Mouse (Mus musculus) intestine, embryonic 15.5 days (tissue): ENCODE results near the gene Isyna1. TPM values are rescaled to one million over a fixed set of nuclear protein-coding genes. Genes with fewer than 3 reads are reported as not detected.

Experiments used
- ATAC-seq: fragments of 200-750 bp; cut with Nextera tagmentation; 2 replicates; pipeline ENCODE4 v1.8.0; 2017; ENCODE audit warnings: moderate TSS enrichment, moderate library complexity
- H3K27ac ChIP-seq: fragments of 300-500 bp; sonication (generic); 2 replicates; pipeline ENCODE4 v1.5.1; 2015; ENCODE audit warnings: mild to moderate bottlenecking, inconsistent platforms
- H3K27me3 ChIP-seq: fragments of 300-500 bp; sonication (generic); replicated peaks from 2 replicates; pipeline ENCODE4 v1.6.1; 2015; ENCODE audit warnings: inconsistent platforms
- H3K36me3 ChIP-seq: fragments of 300-500 bp; sonication (generic); 2 replicates; pipeline ENCODE4 v1.6.1; 2015; ENCODE audit warnings: inconsistent platforms
- H3K4me1 ChIP-seq: fragments of 300-500 bp; sonication (generic); replicated peaks from 2 replicates; pipeline ENCODE4 v1.6.1; 2015; ENCODE audit warnings: inconsistent platforms
- H3K4me2 ChIP-seq: fragments of 300-500 bp; sonication (generic); replicated peaks from 2 replicates; pipeline ENCODE4 v1.6.1; 2015; ENCODE audit warnings: mild to moderate bottlenecking, inconsistent platforms
- H3K4me3 ChIP-seq: fragments of 300-500 bp; sonication (generic); replicated peaks from 2 replicates; pipeline ENCODE4 v1.5.1; 2015; ENCODE audit warnings: inconsistent platforms
- H3K9ac ChIP-seq: fragments of 300-500 bp; sonication (generic); 2 replicates; pipeline ENCODE4 v1.6.1; 2015; ENCODE audit warnings: inconsistent platforms
- H3K9me3 ChIP-seq: fragments of 300-500 bp; sonication (generic); 2 replicates; pipeline ENCODE4 v1.6.1; 2016; ENCODE audit warnings: inconsistent platforms
- WGBS: fragments of 180-500 bp; shearing (Covaris S2); methylation state at CpG from one replicate; pipeline ENCODE4 v1.1.7; 2015; 5-methylcytosine and 5-hydroxymethylcytosine counted together
- polyA plus RNA-seq: library from polyadenylated mRNA; unstranded; fragments of >200 nt; fragmentation: Nextera tagmentation; extraction: Ambion mirVana; gene quantifications from 2 replicates; pipeline ENCODE4 v1.2.1, GENCODE M21; 2015

Gene Isyna1
- polyA plus RNA-seq, 1 experiment from 2014 or later = 123 TPM

DNA sequence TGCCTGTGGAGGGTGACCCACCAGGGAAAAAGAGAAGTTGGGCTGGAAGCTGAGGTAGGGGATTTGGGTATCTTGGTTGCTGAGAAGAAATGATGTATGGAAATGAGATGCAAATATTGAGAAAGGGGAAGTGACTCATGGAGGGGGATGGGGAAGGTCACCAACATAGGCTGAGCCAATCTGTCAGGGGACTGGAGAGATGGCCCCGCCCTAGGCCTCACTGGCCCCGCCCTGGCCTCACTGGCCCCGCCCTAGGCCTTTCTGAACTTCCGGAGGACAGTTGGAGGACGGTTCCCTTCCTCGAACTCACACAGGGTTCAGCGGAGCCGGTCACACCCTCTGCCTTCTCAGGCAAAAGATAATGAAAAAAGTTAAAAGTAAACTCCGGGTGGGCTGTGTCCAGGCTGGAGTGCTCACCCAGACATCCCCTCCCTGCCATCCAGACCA lies 24.7 kb downstream of the Isyna1 start:
- Histone ChIP-seq H3K4me1 (no peaks in the 10 kb centered on the region; the same call in 1 of the 2 replicates), H3K27me3 (no peaks in the 10 kb centered on the region), H3K9me3 (no peaks in the 10 kb centered on the region), H3K9ac (no peak overlapping the region), H3K4me3 (no peak overlapping the region), H3K36me3 (no peaks in the 10 kb centered on the region), H3K4me2 (no peak overlapping the region), H3K27ac (no peak overlapping the region)
- peak; percentile 89 for ATAC-seq
- 34% methylated on average over 9 of the region's 9 CpGs for WGBS

DNA sequence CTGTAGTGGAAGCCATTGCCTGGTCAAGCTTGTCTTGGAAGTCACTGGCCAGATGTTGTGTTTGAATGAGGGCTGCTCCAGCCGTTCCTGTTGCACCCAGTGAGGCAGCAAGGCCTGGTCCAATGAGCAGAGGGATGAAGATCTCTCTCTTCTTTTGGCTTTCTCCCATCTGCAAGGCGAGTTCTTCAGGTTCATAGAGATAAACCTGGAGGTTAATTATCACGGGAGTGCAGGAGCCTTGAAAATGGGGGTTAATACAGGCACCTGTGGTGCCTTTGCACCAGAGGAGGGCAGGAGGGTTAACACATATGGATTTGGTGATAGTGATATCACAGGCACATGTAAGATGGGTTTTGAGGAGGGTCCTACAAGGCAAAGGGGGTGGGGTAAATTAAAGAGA lies 28.0 kb downstream of the Isyna1 start:
- no peak overlapping the region for H3K4me3 ChIP-seq
- no peak overlapping the region for H3K27ac ChIP-seq
- ATAC-seq = no peak
- no peak overlapping the region for H3K4me2 ChIP-seq
- no peaks in the 10 kb centered on the region for H3K9me3 ChIP-seq
- H3K27me3 ChIP-seq = no peaks in the 10 kb centered on the region
- H3K36me3 ChIP-seq = no peaks in the 10 kb centered on the region
- H3K9ac ChIP-seq = no peak overlapping the region
- H3K4me1 ChIP-seq = no peaks in the 10 kb centered on the region; the same call in 1 of the 2 replicates
- 41% methylated on average over 3 of the region's 3 CpGs for WGBS

- Histone ChIP-seq H3K4me1 (peaks cover 7% of the 10 kb centered on the region; the same call in 1 of the 2 replicates), H3K4me2 (no peak overlapping the region), H3K36me3 (no peaks in the 10 kb centered on the region), H3K27ac (no peak overlapping the region), H3K4me3 (no peak overlapping the region), H3K27me3 (no peaks in the 10 kb centered on the region), H3K9me3 (no peaks in the 10 kb centered on the region), H3K9ac (no peak overlapping the region)
- no peak for ATAC-seq
- WGBS = 15% methylated on average over 5 of the region's 5 CpGs
These were observed 30.9 kb downstream of the Isyna1 start for GRCm38 (mm10) chr8:70625104-70625503.

DNA sequence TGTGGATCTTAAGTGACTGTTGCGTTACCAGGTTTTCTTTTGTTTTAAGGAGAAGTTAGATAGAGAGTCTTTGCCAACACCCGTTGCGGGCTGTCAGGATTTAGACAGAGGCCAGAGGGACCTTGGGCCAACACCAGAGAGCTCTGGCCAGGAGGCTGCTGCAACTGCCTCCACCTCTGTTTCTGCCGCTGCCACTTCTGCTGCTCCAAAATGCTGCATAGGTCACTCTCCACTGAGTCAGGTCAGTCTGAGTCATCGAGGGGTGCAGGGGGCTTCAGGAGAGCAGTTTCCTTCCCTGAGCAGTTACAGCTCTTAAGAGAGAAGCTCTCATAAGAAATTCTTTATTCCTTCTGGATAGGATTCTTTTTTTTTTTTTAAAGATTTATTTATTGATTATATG lies 32.9 kb downstream of the Isyna1 start:
- Histone ChIP-seq H3K9ac (no peak overlapping the region), H3K27ac (no peak overlapping the region), H3K27me3 (no peaks in the 10 kb centered on the region), H3K36me3 (no peaks in the 10 kb centered on the region), H3K4me2 (no peak overlapping the region), H3K9me3 (no peaks in the 10 kb centered on the region), H3K4me1 (peaks cover 26% of the 10 kb centered on the region), H3K4me3 (no peak overlapping the region)
- 87% methylated on average over 5 of the region's 5 CpGs for WGBS
- no peak for ATAC-seq

GRCm38 (mm10) chr8:70628986-70629490 lies 34.9 kb downstream of the Isyna1 start:
- Histone ChIP-seq H3K9me3 (no peaks in the 10 kb centered on the region), H3K9ac (no peak overlapping the region), H3K36me3 (no peaks in the 10 kb centered on the region), H3K4me3 (no peak overlapping the region; the same call in 1 of the 2 replicates), H3K4me2 (peak overlapping the region; percentile 84), H3K27ac (no peak overlapping the region), H3K4me1 (peaks cover 35% of the 10 kb centered on the region), H3K27me3 (no peaks in the 10 kb centered on the region)
- WGBS = 58% methylated on average over 7 of the region's 7 CpGs
- no peak for ATAC-seq

DNA sequence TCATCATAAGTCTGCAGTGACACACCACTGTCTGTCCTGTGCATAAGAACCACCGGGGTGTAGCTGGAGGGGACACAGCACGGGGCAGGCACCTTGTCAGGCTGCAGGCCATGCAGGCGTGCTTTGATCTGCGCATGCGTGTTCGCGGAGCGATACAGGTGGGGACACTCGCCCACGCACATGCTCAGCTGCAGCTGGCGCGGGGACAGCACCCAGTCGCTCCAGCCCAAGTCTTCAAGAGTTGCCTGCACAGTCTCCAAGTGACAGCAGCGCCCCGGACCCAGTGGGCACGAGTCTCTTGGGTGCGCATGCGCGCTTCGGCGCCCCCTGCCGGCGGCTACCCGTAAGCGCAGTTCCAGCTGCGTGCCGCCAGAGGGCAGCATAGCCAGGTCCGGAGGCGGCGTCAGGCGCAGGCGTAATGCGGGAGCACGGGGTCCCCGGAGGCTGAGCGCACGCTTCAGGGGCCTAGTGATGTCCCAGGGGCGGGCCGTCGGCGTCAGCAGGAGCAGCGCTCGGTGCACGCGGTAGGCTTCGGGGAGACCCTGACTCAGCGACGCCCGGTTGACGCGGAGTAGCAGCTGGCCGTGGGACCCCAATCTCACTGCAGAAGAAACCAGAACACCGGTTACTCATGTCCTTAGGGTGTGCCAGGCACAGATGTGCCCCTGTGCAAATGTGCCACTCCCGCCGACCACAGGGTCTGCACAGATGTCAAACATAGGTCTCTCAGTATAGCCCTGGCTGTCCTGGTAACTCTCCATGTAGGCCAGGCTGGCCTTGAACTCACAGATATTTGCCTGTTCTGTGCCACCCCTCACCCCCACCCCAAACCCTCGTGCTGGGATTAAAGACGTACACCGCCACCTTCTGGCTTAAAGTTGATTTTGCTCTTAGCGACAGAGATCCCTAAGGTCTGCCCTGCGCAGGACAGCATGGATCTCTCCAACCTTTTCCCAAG lies 35.7 kb downstream of the Isyna1 start:
- Histone ChIP-seq H3K27me3 (no peaks in the 10 kb centered on the region), H3K4me2 (peak overlapping the region; percentile 84), H3K4me3 (peak overlapping the region; percentile 49), H3K36me3 (no peaks in the 10 kb centered on the region), H3K4me1 (peaks cover 38% of the 10 kb centered on the region), H3K9ac (peak overlapping the region; percentile 51), H3K27ac (peak overlapping the region; percentile 61; the same call in 1 of the 2 replicates), H3K9me3 (no peaks in the 10 kb centered on the region)
- ATAC-seq = peak; percentile 90
- under 1% methylated on average over 60 of the region's 60 CpGs for WGBS

DNA sequence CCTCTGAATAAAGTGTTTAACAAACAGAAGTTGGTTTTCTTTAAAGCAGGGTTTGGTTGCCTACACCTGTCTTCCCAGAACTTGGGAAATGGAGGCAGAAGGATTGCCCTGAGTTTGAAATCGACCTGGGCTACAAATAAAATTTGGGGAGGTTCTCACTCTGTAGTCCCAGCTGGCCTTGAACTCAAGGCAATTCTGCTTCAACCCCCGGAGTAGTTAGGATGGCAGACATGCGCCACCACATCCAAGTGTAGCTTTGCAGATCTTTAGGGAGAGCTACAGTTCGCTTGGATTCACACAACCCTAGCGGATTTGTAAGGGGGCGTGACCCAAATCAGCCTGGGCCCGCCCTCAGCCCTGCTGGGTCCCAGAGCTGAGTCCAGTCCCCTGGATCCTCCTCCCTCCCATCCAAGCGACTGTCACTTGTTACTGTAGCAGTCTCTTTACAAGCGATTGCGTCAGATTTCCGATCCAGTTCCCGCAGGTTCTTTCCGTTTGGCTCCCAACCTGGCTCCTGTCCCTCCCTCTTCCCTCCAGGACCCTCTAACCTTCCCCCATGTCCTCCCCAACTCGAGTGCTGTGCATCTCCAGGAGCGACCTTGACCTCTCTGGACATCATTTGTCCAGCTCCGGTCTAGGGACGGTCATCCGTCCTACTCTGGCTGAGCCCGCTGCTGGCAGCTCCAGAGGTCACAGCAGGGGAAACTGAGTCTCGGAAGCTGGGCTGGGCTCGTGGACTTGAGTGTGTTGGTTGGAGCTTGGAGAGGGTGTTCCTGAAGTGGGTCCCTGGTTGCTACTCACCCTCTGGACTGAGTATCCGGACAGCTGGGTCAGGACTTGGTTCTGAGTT lies 36.6 kb downstream of the Isyna1 start:
- Histone ChIP-seq H3K4me2 (peak overlapping the region; percentile 84), H3K9me3 (no peaks in the 10 kb centered on the region), H3K27me3 (no peaks in the 10 kb centered on the region), H3K9ac (peak overlapping the region; percentile 17; the same call in 1 of the 2 replicates), H3K36me3 (no peaks in the 10 kb centered on the region), H3K4me3 (peak overlapping the region; percentile 22), H3K27ac (peak overlapping the region; percentile 59), H3K4me1 (peaks cover 43% of the 10 kb centered on the region)
- WGBS = 15% methylated on average over 22 of the region's 22 CpGs
- peak; percentile 60 for ATAC-seq

DNA sequence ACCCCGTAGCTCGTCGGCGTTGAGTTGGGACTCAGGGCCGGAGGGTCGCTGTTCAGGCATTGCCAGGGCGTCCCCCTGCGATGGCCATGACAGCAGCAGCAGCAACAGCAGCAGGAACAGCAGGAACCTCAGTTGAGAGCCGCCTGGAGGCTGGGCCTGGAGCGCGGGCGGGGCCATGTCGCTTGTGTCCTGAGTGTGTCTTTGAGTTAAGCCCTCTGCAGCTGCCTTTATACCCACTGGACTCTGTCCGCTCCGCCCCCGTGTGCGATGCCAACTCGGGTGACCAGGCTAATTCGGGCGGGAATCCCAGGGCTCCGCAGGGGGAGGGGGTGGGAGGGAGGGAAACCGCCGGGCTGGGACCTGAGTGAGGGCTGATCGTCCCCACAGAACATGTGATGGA lies 37.3 kb downstream of the Isyna1 start:
- Histone ChIP-seq H3K36me3 (no peaks in the 10 kb centered on the region), H3K4me1 (peaks cover 43% of the 10 kb centered on the region), H3K27me3 (no peaks in the 10 kb centered on the region), H3K27ac (peak overlapping the region; percentile 59; the same call in 1 of the 2 replicates), H3K4me2 (peak overlapping the region; percentile 84), H3K9ac (peak overlapping the region; percentile 17), H3K4me3 (peak overlapping the region; percentile 22), H3K9me3 (no peaks in the 10 kb centered on the region)
- ATAC-seq = peak; percentile 18
- WGBS = 13% methylated on average over 24 of the region's 24 CpGs

DNA sequence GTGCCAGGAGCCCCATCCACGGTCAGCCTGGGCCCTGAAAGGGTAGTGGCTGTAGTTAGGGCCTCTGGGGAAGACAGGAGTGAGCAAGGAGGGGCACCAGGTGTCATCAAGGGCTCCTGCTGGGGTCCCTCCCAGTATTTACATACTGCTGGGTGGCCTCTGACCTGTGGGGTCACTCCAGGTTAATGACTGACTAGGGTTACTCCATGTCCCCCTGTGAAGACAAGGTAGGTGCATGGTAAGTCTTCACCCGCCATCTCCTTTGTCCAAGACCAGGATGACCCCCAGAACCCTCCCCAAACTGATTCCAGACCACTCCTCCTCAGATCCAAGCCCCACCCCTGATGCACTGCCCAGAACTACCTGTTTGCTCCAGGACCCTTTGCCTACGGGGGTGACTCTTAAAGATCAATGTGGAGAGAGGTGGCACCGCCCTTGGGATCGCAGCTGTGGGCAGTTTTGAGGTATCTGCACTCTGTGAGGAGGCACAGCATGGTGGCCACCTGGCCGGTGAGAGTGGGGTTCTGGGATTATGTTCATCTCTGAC lies 38.2 kb downstream of the Isyna1 start, which contains the start of gene Gdf15:
Gene Gdf15, minus strand, starts transcription at position 111 of the 547 bp plus-strand sequence.
- peaks cover 43% of the 10 kb centered on the region for H3K4me1 ChIP-seq
- no peaks in the 10 kb centered on the region for H3K9me3 ChIP-seq
- no peaks in the 10 kb centered on the region for H3K27me3 ChIP-seq
- no peaks in the 10 kb centered on the region for H3K36me3 ChIP-seq
- H3K4me3 ChIP-seq = peak within 1 kb of the TSS; percentile 22
- 67% methylated on average over 6 of the region's 6 CpGs for whole genome bisulfite sequencing
- no peak for ATAC-seq
- peak within 1 kb of the TSS; percentile 84 for H3K4me2 ChIP-seq
- peak within 1 kb of the TSS; percentile 59; the same call in 1 of the 2 replicates for H3K27ac ChIP-seq
- peak within 1 kb of the TSS; percentile 17 for H3K9ac ChIP-seq

- ATAC-seq = no peak
- H3K4me1 ChIP-seq = peaks cover 49% of the 10 kb centered on the region
- H3K4me3 ChIP-seq = no peak overlapping the region
- no peak overlapping the region for H3K4me2 ChIP-seq
- H3K27ac ChIP-seq = no peak overlapping the region
- H3K9ac ChIP-seq = no peak overlapping the region
- no peaks in the 10 kb centered on the region for H3K36me3 ChIP-seq
- H3K9me3 ChIP-seq = no peaks in the 10 kb centered on the region
- H3K27me3 ChIP-seq = no peaks in the 10 kb centered on the region
- 57% methylated on average over 6 of the region's 6 CpGs for WGBS
These were observed 39.9 kb downstream of the Isyna1 start for GRCm38 (mm10) chr8:70634066-70634465.

DNA sequence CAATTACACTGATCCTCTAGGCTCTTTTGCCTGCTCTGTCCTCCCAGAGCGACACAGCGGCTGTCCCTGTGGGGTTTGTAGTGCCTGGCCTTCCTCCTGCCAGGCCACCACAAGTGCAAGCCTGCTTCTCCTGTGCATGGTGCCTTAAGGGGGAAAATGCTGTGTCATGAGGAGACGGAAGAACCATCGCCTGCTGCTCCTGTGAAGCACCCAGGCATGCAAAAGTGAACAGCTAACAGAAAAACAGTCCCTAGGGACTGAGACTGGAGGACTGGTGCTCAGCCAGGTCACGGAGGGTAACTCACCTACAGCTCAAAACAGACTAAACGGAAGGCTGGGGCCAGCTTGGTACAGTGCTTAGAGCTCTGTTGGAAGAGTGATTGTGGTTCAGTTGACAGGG lies 41.4 kb downstream of the Isyna1 start:
- H3K27ac ChIP-seq = no peak overlapping the region
- ATAC-seq = no peak
- no peaks in the 10 kb centered on the region for H3K27me3 ChIP-seq
- H3K36me3 ChIP-seq = no peaks in the 10 kb centered on the region
- 78% methylated on average over 6 of the region's 6 CpGs for WGBS
- H3K4me1 ChIP-seq = peaks cover 41% of the 10 kb centered on the region
- H3K4me3 ChIP-seq = no peak overlapping the region
- no peak overlapping the region for H3K9ac ChIP-seq
- no peak overlapping the region for H3K4me2 ChIP-seq
- H3K9me3 ChIP-seq = no peaks in the 10 kb centered on the region
